Mouse (Mus musculus) CH12.LX (cell line): ENCODE results near the gene Kif18b. TPM values are rescaled to one million over a fixed set of nuclear protein-coding genes. Genes with fewer than 3 reads are reported as not detected.

Experiments
- DNase-seq: peaks from one replicate; pipeline ENCODE4 v3.0.0-alpha.2; 2013; ENCODE audit errors: extremely low read depth
- H3K27ac ChIP-seq: 2 replicates; pipeline ENCODE4 v1.5.1; 2012; ENCODE audit warnings: low read depth, mild to moderate bottlenecking, control low read depth, moderate library complexity; ENCODE audit not compliant: insufficient read depth
- H3K27me3 ChIP-seq: replicated peaks from 2 replicates; pipeline ENCODE3; 2012; ENCODE audit warnings: inconsistent platforms
- H3K36me3 ChIP-seq, 2 experiments: replicated peaks in 1 of 2; 2 replicates each; pipeline versions ENCODE3 to v1.6.1; 2012; ENCODE audit warnings: inconsistent platforms in 1 of 2, low read length in 1 of 2, mild to moderate bottlenecking in 1 of 2, mixed read lengths in 1 of 2, moderate library complexity in 1 of 2; ENCODE audit not compliant: control insufficient read depth in 1 of 2, insufficient read depth in 1 of 2
- H3K4me1 ChIP-seq, 2 experiments: 2 replicates each; pipeline ENCODE4 v1.6.1; 2012; ENCODE audit warnings: inconsistent platforms in 1 of 2, moderate library complexity in 1 of 2; ENCODE audit not compliant: insufficient read depth in 2 of 2, control insufficient read depth in 1 of 2
- H3K4me2 ChIP-seq: 2 replicates; pipeline ENCODE4 v1.6.1; 2012; ENCODE audit warnings: low read depth, mild to moderate bottlenecking, control low read depth; ENCODE audit not compliant: poor library complexity, insufficient read depth, severe bottlenecking
- H3K4me3 ChIP-seq, 3 experiments: fragments of 150-350 bp in 1 of 3; sonication (generic) in 1 of 3; replicated peaks in 1 of 3; 2 replicates each; pipeline versions ENCODE3 to v1.5.1; 2011 to 2012; ENCODE audit warnings: low read depth in 2 of 3, low read length in 2 of 3, mild to moderate bottlenecking in 2 of 3, moderate library complexity in 2 of 3, control low read depth in 1 of 3, improper control_type of control experiment in 1 of 3, inconsistent platforms in 1 of 3, mixed read lengths in 1 of 3; ENCODE audit not compliant: poor library complexity in 1 of 3
- H3K79me2 ChIP-seq: replicated peaks from 2 replicates; pipeline ENCODE4 v1.6.1; 2012; ENCODE audit warnings: mild to moderate bottlenecking, moderate library complexity; ENCODE audit not compliant: control insufficient read depth, poor library complexity, insufficient read depth, severe bottlenecking; ENCODE audit errors: extremely low read depth
- H3K9ac ChIP-seq: 2 replicates; pipeline ENCODE4 v1.6.1; 2012; ENCODE audit warnings: low read depth, mild to moderate bottlenecking, control low read depth, moderate library complexity; ENCODE audit not compliant: insufficient read depth
- H3K9me3 ChIP-seq: replicated peaks from 2 replicates; pipeline ENCODE3; 2012; ENCODE audit warnings: low read length, inconsistent platforms, mixed read lengths
- BHLHE40 ChIP-seq: IDR thresholded peaks from 2 replicates; pipeline ENCODE4 v1.6.1; 2011; ENCODE audit warnings: mild to moderate bottlenecking, low read depth, low read length, improper control_type of control experiment
- CHD1 ChIP-seq: IDR thresholded peaks from 2 replicates; pipeline ENCODE4 v1.6.1; 2012; ENCODE audit warnings: low read depth, low read length, improper control_type of control experiment, inconsistent platforms
- E2F4 ChIP-seq: IDR thresholded peaks from 2 replicates; pipeline ENCODE4 v1.6.1; 2011; ENCODE audit warnings: low read depth, low read length, improper control_type of control experiment; ENCODE audit not compliant: insufficient replicate concordance
- HCFC1 ChIP-seq: IDR thresholded peaks from 2 replicates; pipeline ENCODE4 v1.6.1; 2012; ENCODE audit warnings: low read depth, mild to moderate bottlenecking, inconsistent platforms, low read length, improper control_type of control experiment
- JUN ChIP-seq: IDR thresholded peaks from 2 replicates; pipeline ENCODE4 v1.6.1; 2011; ENCODE audit warnings: low read depth, mild to moderate bottlenecking, low read length, improper control_type of control experiment, moderate library complexity; ENCODE audit not compliant: insufficient read depth
- JUND ChIP-seq: conservative IDR thresholded peaks from 2 replicates; pipeline ENCODE4 v1.6.1; 2011; ENCODE audit warnings: low read depth, low read length, improper control_type of control experiment
- KAT2A ChIP-seq: IDR thresholded peaks from 2 replicates; pipeline ENCODE4 v1.6.1; 2012; ENCODE audit warnings: low read length, improper control_type of control experiment, inconsistent platforms; ENCODE audit not compliant: insufficient replicate concordance
- MAX ChIP-seq: IDR thresholded peaks from 2 replicates; pipeline ENCODE4 v1.6.1; 2011; ENCODE audit warnings: low read length, improper control_type of control experiment
- MAZ ChIP-seq: IDR thresholded peaks from 2 replicates; pipeline ENCODE4 v1.6.1; 2012; ENCODE audit warnings: low read depth, mild to moderate bottlenecking, inconsistent platforms, low read length, improper control_type of control experiment, moderate library complexity
- MXI1 ChIP-seq: IDR thresholded peaks from 2 replicates; pipeline ENCODE4 v1.6.1; 2011; ENCODE audit warnings: mild to moderate bottlenecking, low read depth, low read length, improper control_type of control experiment
- MYC ChIP-seq: IDR thresholded peaks from 2 replicates; pipeline ENCODE4 v1.6.1; 2011; ENCODE audit warnings: low read depth, mild to moderate bottlenecking, improper control_type of control experiment, low read length
- PAX5 ChIP-seq: IDR thresholded peaks from 2 replicates; pipeline ENCODE4 v1.6.1; 2012; ENCODE audit warnings: low read length, inconsistent platforms, mixed read lengths
- POLR2A ChIP-seq: IDR thresholded peaks from 2 replicates; pipeline ENCODE4 v1.6.1; 2011; ENCODE audit warnings: low read depth, mild to moderate bottlenecking, improper control_type of control experiment, low read length
- RAD21 ChIP-seq: IDR thresholded peaks from 2 replicates; pipeline ENCODE4 v1.6.1; 2011; ENCODE audit warnings: low read depth, mild to moderate bottlenecking, low read length, improper control_type of control experiment, moderate library complexity
- SIN3A ChIP-seq: IDR thresholded peaks from 2 replicates; pipeline ENCODE4 v1.6.1; 2012; ENCODE audit warnings: low read length, improper control_type of control experiment, inconsistent platforms
- TCF12 ChIP-seq: IDR thresholded peaks from 2 replicates; pipeline ENCODE4 v1.6.1; 2014; ENCODE audit warnings: low read depth, mild to moderate bottlenecking, inconsistent platforms, low read length, improper control_type of control experiment
- UBTF ChIP-seq: IDR thresholded peaks from 2 replicates; pipeline ENCODE4 v1.6.1; 2012; ENCODE audit warnings: low read depth, mild to moderate bottlenecking, inconsistent platforms, low read length, improper control_type of control experiment, moderate library complexity
- USF1 ChIP-seq: IDR thresholded peaks from 2 replicates; pipeline ENCODE4 v1.6.1; 2014; ENCODE audit warnings: low read depth, mild to moderate bottlenecking, inconsistent platforms, low read length, improper control_type of control experiment
- USF2 ChIP-seq: conservative IDR thresholded peaks from 2 replicates; pipeline ENCODE4 v1.6.1; 2011; ENCODE audit warnings: low read depth, low read length, improper control_type of control experiment
- ZKSCAN1 ChIP-seq: IDR thresholded peaks from 2 replicates; pipeline ENCODE4 v1.6.1; 2012; ENCODE audit warnings: low read depth, inconsistent platforms, low read length, improper control_type of control experiment, borderline replicate concordance
- ZNF384 ChIP-seq: IDR thresholded peaks from 2 replicates; pipeline ENCODE4 v1.6.1; 2012; ENCODE audit warnings: low read depth, low read length, improper control_type of control experiment, inconsistent platforms
- dilution Hi-C: fragments of 300-500 bp; cut with MboI; formaldehyde crosslinking; loops from 2 replicates; pipeline ENCODE4 v1.14.3; 2020; ENCODE audit warnings: low sequenced_read_pairs; ENCODE audit not compliant: extremely low pct_unique_long_range_greater_than_20kb, extremely low pct_ligation_motif_present
- in situ Hi-C: fragments of 300-500 bp; cut with MboI; formaldehyde crosslinking; loops from 3 replicates; pipeline ENCODE4 v1.14.3; 2019; ENCODE audit warnings: low sequenced_read_pairs, low pct_ligation_motif_present, low pct_unique_long_range_greater_than_20kb, mixed read lengths
- polyA plus RNA-seq: library from polyadenylated mRNA; unstranded; fragments of >175 nt; gene quantifications from 2 replicates; pipeline ENCODE4 v1.2.1, GENCODE M21; 2012; ENCODE audit warnings: low read depth; ENCODE audit not compliant: insufficient read length
- total RNA-seq, 2 experiments: library from RNA; depleted of rRNA; stranded (reverse); fragments of 300-350 nt in 1 of 2; fragments of >200 nt in 1 of 2; gene quantifications; 2 replicates each; pipeline ENCODE4 v1.2.3; 2012 to 2014

Kif18b gene
- total and polyA plus RNA-seq, 3 experiments = 32.6 to 54.4 (median 54.0) TPM

DNA sequence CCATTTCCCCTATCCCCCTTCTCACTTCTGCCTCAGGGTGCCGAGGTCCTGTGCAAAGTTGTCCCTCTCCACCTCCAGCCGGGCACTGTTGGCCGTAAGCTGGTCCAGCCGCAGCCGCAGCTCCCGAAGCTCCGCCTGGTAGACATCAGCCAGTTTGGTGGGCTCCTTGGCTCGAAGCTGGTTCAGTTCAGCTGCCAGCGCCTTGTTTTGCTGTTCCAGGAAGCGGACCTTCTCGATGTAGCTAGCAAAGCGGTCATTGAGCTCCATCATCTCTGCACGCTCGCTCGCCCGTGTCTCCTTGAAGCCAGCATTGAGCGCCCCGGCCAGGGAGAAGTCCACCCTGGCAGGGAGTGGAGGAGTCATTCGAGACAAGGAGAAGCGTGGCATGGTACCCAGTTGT is 28.3 kb downstream of the Kif18b start:
- dilution Hi-C loops (no loop called here), in situ Hi-C loops (loop anchor here (5.0 kb wide), 2 partner anchors 36 to 96 kb away; no protein-coding TSS in a partner anchor)
- Histone ChIP-seq H3K4me2 (no peak overlapping the region), H3K27me3 (peaks cover 66% of the 10 kb centered on the region), H3K79me2 (no peaks in the 10 kb centered on the region), H3K9me3 (no peaks in the 10 kb centered on the region), H3K9ac (no peak overlapping the region), H3K36me3 (no peaks in the 10 kb centered on the region), H3K4me1 (peaks cover 5 to 17% of the 10 kb centered on the region in 2 experiments), H3K27ac (no peak overlapping the region), H3K4me3 (no peak overlapping the region)
- no peak for DNase-seq
- TF ChIP-seq CHD1 = no peak
- TF ChIP-seq MAZ = no peak
- TF ChIP-seq SIN3A = no peak
- no peak for TF ChIP-seq PAX5
- no peak for TF ChIP-seq USF2
- TF ChIP-seq UBTF = no peak
- TF ChIP-seq MAX = no peak
- TF ChIP-seq JUND = no peak
- TF ChIP-seq JUN = no peak

- Histone ChIP-seq H3K4me3 (no peak overlapping the region), H3K4me2 (no peak overlapping the region), H3K27me3 (peaks cover 69% of the 10 kb centered on the region), H3K9ac (no peak overlapping the region), H3K36me3 (no peaks in the 10 kb centered on the region), H3K79me2 (no peaks in the 10 kb centered on the region), H3K4me1 (peaks cover 5 to 11% of the 10 kb centered on the region in 2 experiments), H3K9me3 (no peaks in the 10 kb centered on the region), H3K27ac (no peak overlapping the region)
- no peak for DNase-seq
- TF ChIP-seq MYC = no peak
- no peak for TF ChIP-seq RAD21
- no peak for TF ChIP-seq ZKSCAN1
- no peak for TF ChIP-seq UBTF
- TF ChIP-seq USF1 = no peak
- TF ChIP-seq TCF12 = no peak
- dilution Hi-C loops = no loop called here
- in situ Hi-C loops = loop anchor here (5.0 kb wide), 2 partner anchors 37 to 97 kb away; no protein-coding TSS in a partner anchor
These were observed 29.1 kb downstream of the Kif18b start for GRCm38 (mm10) chr11:102895779-102896178.

DNA sequence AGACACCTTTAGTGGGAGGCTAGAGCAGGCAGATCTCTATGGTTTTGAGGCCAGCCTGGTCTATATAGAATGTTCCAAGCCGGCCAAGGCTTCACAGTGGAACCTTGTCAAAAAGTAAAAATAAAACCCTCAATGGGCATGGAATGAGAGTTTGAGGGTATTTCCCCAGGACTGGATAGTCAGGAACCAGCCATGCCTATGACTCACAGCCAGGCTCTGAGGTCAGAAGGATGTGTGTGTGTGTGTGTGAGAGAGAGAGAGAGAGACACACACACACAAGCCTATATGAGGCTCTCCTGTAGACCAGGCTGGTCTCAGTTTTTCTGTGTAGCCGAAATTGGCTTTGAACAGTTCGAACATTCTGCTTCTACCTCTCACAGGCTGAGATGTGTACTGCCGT is 30.2 kb downstream of the Kif18b start:
- Histone ChIP-seq H3K36me3 (no peaks in the 10 kb centered on the region), H3K27me3 (peaks cover 73% of the 10 kb centered on the region), H3K27ac (no peak overlapping the region), H3K79me2 (no peaks in the 10 kb centered on the region), H3K9me3 (no peaks in the 10 kb centered on the region), H3K4me1 (peaks cover 2 to 8% of the 10 kb centered on the region in 2 experiments; a peak in 3 of 4 replicates), H3K4me2 (no peak overlapping the region), H3K9ac (no peak overlapping the region), H3K4me3 (no peak overlapping the region)
- in situ Hi-C loops = loop anchor here (5.0 kb wide), 2 partner anchors 38 to 98 kb away; no protein-coding TSS in a partner anchor
- no peak for TF ChIP-seq HCFC1
- TF ChIP-seq KAT2A = no peak
- TF ChIP-seq ZNF384 = no peak
- no peak for TF ChIP-seq E2F4
- no peak for TF ChIP-seq POLR2A
- no peak for TF ChIP-seq BHLHE40
- no peak for TF ChIP-seq MXI1
- DNase-seq = no peak
- dilution Hi-C loops = no loop called here
